Mouse (Mus musculus): Measurements from ENCODE around the gene Serpina10. TPM values are rescaled to one million over a fixed set of nuclear protein-coding genes. Genes with fewer than 3 reads are reported as not detected.
"Not testable (repeated sequence)": the region's sequence is repeated elsewhere in the genome, so short reads cannot be mapped to it uniquely, and the experiment has no call there.

Gene Serpina10
- polyA plus RNA-seq, 1 experiment from 2014 or later = 0.08 TPM

- WGBS = 79% methylated on average over 2 of the region's 2 CpGs
These were observed 32.8 kb downstream of the Serpina10 start for GRCm38 (mm10) chr12:103598411-103598810.

GRCm38 (mm10) chr12:103583771-103584170, 47.5 kb downstream of the Serpina10 start:
- WGBS = 56% methylated on average over 8 of the region's 8 CpGs
- no peak for ATAC-seq (ENCODE audit: insufficient read depth, low FRiP score, low TSS enrichment)
- Histone ChIP-seq H3K4me2 (ENCODE audit: low read depth) (no peak overlapping the region), H3K27ac (ENCODE audit: low read depth, low read length) (no peak overlapping the region), H3K9ac (ENCODE audit: low read length) (no peak overlapping the region), H3K4me1 (ENCODE audit: control insufficient read depth, insufficient read depth, low read length) (no peaks in the 10 kb centered on the region), H3K4me3 (ENCODE audit: low read depth, low read length) (no peak overlapping the region), H3K27me3 (ENCODE audit: control insufficient read depth, insufficient read depth, low read length) (no peaks in the 10 kb centered on the region), H3K36me3 (ENCODE audit: control insufficient read depth, insufficient read depth, low read length) (no peaks in the 10 kb centered on the region), H3K9me3 (ENCODE audit: control insufficient read depth, low read length) (no peaks in the 10 kb centered on the region)
- DNase-seq (ENCODE audit: low spot score) = no peak

More at GRCm38 (mm10) chr12:103598411-103598810, 32.8 kb downstream of the Serpina10 start:
- H3K4me2 ChIP-seq (ENCODE audit: low read depth) = no peak overlapping the region
- ATAC-seq (ENCODE audit: insufficient read depth, low FRiP score, low TSS enrichment) (no peak), DNase-seq (ENCODE audit: low spot score) (no peak)
- no peaks in the 10 kb centered on the region for H3K27me3 ChIP-seq (ENCODE audit: control insufficient read depth, insufficient read depth, low read length)
- H3K9me3 ChIP-seq (ENCODE audit: control insufficient read depth, low read length) = no peaks in the 10 kb centered on the region
- no peak overlapping the region for H3K4me3 ChIP-seq (ENCODE audit: low read depth, low read length)
- H3K4me1 ChIP-seq (ENCODE audit: control insufficient read depth, insufficient read depth, low read length) = no peaks in the 10 kb centered on the region
- H3K27ac ChIP-seq (ENCODE audit: low read depth, low read length) = no peak overlapping the region
- H3K36me3 ChIP-seq (ENCODE audit: control insufficient read depth, insufficient read depth, low read length) = no peaks in the 10 kb centered on the region
- no peak overlapping the region for H3K9ac ChIP-seq (ENCODE audit: low read length)

- H3K9ac ChIP-seq (ENCODE audit: low read length); H3K27ac ChIP-seq (ENCODE audit: low read depth, low read length); H3K4me2 ChIP-seq (ENCODE audit: low read depth); H3K4me1 ChIP-seq (ENCODE audit: control insufficient read depth, insufficient read depth, low read length); H3K4me3 ChIP-seq (ENCODE audit: low read depth, low read length); ATAC-seq (ENCODE audit: insufficient read depth, low FRiP score, low TSS enrichment); DNase-seq (ENCODE audit: low spot score); H3K36me3 ChIP-seq (ENCODE audit: control insufficient read depth, insufficient read depth, low read length); H3K9me3 ChIP-seq (ENCODE audit: control insufficient read depth, low read length); H3K27me3 ChIP-seq (ENCODE audit: control insufficient read depth, insufficient read depth, low read length): not testable (repeated sequence)
- WGBS = 93% methylated on average over 6 of the region's 6 CpGs
These were observed 53.1 kb downstream of the Serpina10 start for GRCm38 (mm10) chr12:103578148-103578547.

GRCm38 (mm10) chr12:103569690-103570089, 61.6 kb downstream of the Serpina10 start:
- Histone ChIP-seq H3K4me1 (ENCODE audit: control insufficient read depth, insufficient read depth, low read length) (no peaks in the 10 kb centered on the region), H3K9ac (ENCODE audit: low read length) (no peak overlapping the region), H3K4me3 (ENCODE audit: low read depth, low read length) (no peak overlapping the region), H3K4me2 (ENCODE audit: low read depth) (no peak overlapping the region), H3K9me3 (ENCODE audit: control insufficient read depth, low read length) (no peaks in the 10 kb centered on the region), H3K36me3 (ENCODE audit: control insufficient read depth, insufficient read depth, low read length) (no peaks in the 10 kb centered on the region), H3K27me3 (ENCODE audit: control insufficient read depth, insufficient read depth, low read length) (no peaks in the 10 kb centered on the region), H3K27ac (ENCODE audit: low read depth, low read length) (no peak overlapping the region)
- 68% methylated on average over 6 of the region's 6 CpGs for WGBS
- ATAC-seq (ENCODE audit: insufficient read depth, low FRiP score, low TSS enrichment) = no peak
- no peak for DNase-seq (ENCODE audit: low spot score)

GRCm38 (mm10) chr12:103567129-103567528, 64.1 kb downstream of the Serpina10 start:
- H3K9me3 ChIP-seq (ENCODE audit: control insufficient read depth, low read length) = no peaks in the 10 kb centered on the region
- no peak for ATAC-seq (ENCODE audit: insufficient read depth, low FRiP score, low TSS enrichment)

GRCm38 (mm10) chr12:103565151-103565550, 66.1 kb downstream of the Serpina10 start:
- Histone ChIP-seq H3K4me2 (ENCODE audit: low read depth) (no peak overlapping the region), H3K27ac (ENCODE audit: low read depth, low read length) (no peak overlapping the region), H3K27me3 (ENCODE audit: control insufficient read depth, insufficient read depth, low read length) (no peaks in the 10 kb centered on the region), H3K4me3 (ENCODE audit: low read depth, low read length) (no peak overlapping the region), H3K9ac (ENCODE audit: low read length) (no peak overlapping the region), H3K9me3 (ENCODE audit: control insufficient read depth, low read length) (no peaks in the 10 kb centered on the region), H3K4me1 (ENCODE audit: control insufficient read depth, insufficient read depth, low read length) (no peaks in the 10 kb centered on the region), H3K36me3 (ENCODE audit: control insufficient read depth, insufficient read depth, low read length) (no peaks in the 10 kb centered on the region)
- WGBS = 85% methylated on average over 7 of the region's 7 CpGs
- DNase-seq (ENCODE audit: low spot score) (no peak), ATAC-seq (ENCODE audit: insufficient read depth, low FRiP score, low TSS enrichment) (no peak)

More at GRCm38 (mm10) chr12:103567129-103567528, 64.1 kb downstream of the Serpina10 start:
- 71% methylated on average over 3 of the region's 3 CpGs for WGBS
- no peaks in the 10 kb centered on the region for H3K4me1 ChIP-seq (ENCODE audit: control insufficient read depth, insufficient read depth, low read length)
- H3K27me3 ChIP-seq (ENCODE audit: control insufficient read depth, insufficient read depth, low read length) = no peaks in the 10 kb centered on the region
- H3K4me2 ChIP-seq (ENCODE audit: low read depth) = no peak overlapping the region
- no peak overlapping the region for H3K4me3 ChIP-seq (ENCODE audit: low read depth, low read length)
- no peak overlapping the region for H3K9ac ChIP-seq (ENCODE audit: low read length)
- no peaks in the 10 kb centered on the region for H3K36me3 ChIP-seq (ENCODE audit: control insufficient read depth, insufficient read depth, low read length)
- no peak overlapping the region for H3K27ac ChIP-seq (ENCODE audit: low read depth, low read length)
- DNase-seq (ENCODE audit: low spot score) = no peak

Other genes starting within 250 kb of the Serpina10 start
- gene Otub2, start 242.8 kb downstream of the Serpina10 start, polyA plus RNA-seq (2014; fragmentation: Nextera tagmentation; extraction: Ambion mirVana) = 19.2 and 20.3 TPM in 2 replicates
- gene 9330161L09Rik, start 223.6 kb downstream of the Serpina10 start, polyA plus RNA-seq (2014; fragmentation: Nextera tagmentation; extraction: Ambion mirVana) = 1.2 and 1.3 TPM in 2 replicates
- 111 and 118 TPM in 2 replicates for gene Ddx24, start 205.6 kb downstream of the Serpina10 start, polyA plus RNA-seq (2014; fragmentation: Nextera tagmentation; extraction: Ambion mirVana)
- 1.8 and 2.0 TPM in 2 replicates for gene Ifi27, start 197.2 kb downstream of the Serpina10 start, polyA plus RNA-seq (2014; fragmentation: Nextera tagmentation; extraction: Ambion mirVana)
- 1.4 TPM in 2 replicates for gene Ifi27l2a, start 187.8 kb downstream of the Serpina10 start, polyA plus RNA-seq (2014; fragmentation: Nextera tagmentation; extraction: Ambion mirVana)
- gene Ifi27l2b, start 174.2 kb downstream of the Serpina10 start, polyA plus RNA-seq (2014; fragmentation: Nextera tagmentation; extraction: Ambion mirVana) = not detected in 2 replicates
- gene Ppp4r4, start 99.2 kb downstream of the Serpina10 start, polyA plus RNA-seq (2014; fragmentation: Nextera tagmentation; extraction: Ambion mirVana) = 2.6 and 2.7 TPM in 2 replicates
- gene Serpina6, start 25.8 kb upstream of the Serpina10 start, polyA plus RNA-seq (2014; fragmentation: Nextera tagmentation; extraction: Ambion mirVana) = 0.33 and 0.84 TPM in 2 replicates
- not detected in 2 replicates for gene Serpina16, start 44.7 kb upstream of the Serpina10 start, polyA plus RNA-seq (2014; fragmentation: Nextera tagmentation; extraction: Ambion mirVana)
- gene Serpina1f, start 64.1 kb upstream of the Serpina10 start, polyA plus RNA-seq (2014; fragmentation: Nextera tagmentation; extraction: Ambion mirVana) = not detected in 2 replicates
- not detected in 2 replicates for gene Serpina1d, start 142.1 kb upstream of the Serpina10 start, polyA plus RNA-seq (2014; fragmentation: Nextera tagmentation; extraction: Ambion mirVana)
- gene Serpina1b, start 198.9 kb upstream of the Serpina10 start, polyA plus RNA-seq (2014; fragmentation: Nextera tagmentation; extraction: Ambion mirVana) = 0.38 TPM in 1 of 2 replicates, not detected in the other
- gene Serpina1a, start 232.1 kb upstream of the Serpina10 start, polyA plus RNA-seq (2014; fragmentation: Nextera tagmentation; extraction: Ambion mirVana) = not detected in 2 replicates

Measured in neural tube, embryonic 11.5 days (tissue).